Mouse (Mus musculus) limb, embryonic 11.5 days (tissue): ENCODE results near the gene Trub1. TPM values are rescaled to one million over a fixed set of nuclear protein-coding genes. Genes with fewer than 3 reads are reported as not detected.
A peak's percentile ranks its signal among the peaks of the same experiment; 100 is the strongest.

Experiments
- ATAC-seq: fragments of 200-750 bp; cut with Nextera tagmentation; 2 replicates; pipeline ENCODE4 v1.8.0; 2017; ENCODE audit warnings: low read depth; ENCODE audit not compliant: insufficient number of reproducible peaks, low FRiP score, low TSS enrichment
- DNase-seq: peaks from one replicate; pipeline ENCODE4 v3.0.0-alpha.2; 2015; ENCODE audit warnings: low spot score
- H3K27ac ChIP-seq: fragments of 300-500 bp; sonication (generic); replicated peaks from 2 replicates; pipeline ENCODE4 v1.5.1; 2014; ENCODE audit warnings: low read depth, mild to moderate bottlenecking, low read length
- H3K27me3 ChIP-seq: fragments of 300-500 bp; sonication (generic); 2 replicates; pipeline ENCODE4 v1.6.1; 2014; ENCODE audit warnings: mild to moderate bottlenecking, low read length, mixed read lengths; ENCODE audit not compliant: control insufficient read depth, insufficient read depth
- H3K36me3 ChIP-seq: fragments of 300-500 bp; sonication (generic); 2 replicates; pipeline ENCODE4 v1.6.1; 2014; ENCODE audit warnings: mild to moderate bottlenecking, low read length, moderate library complexity, mixed read lengths; ENCODE audit not compliant: control insufficient read depth, insufficient read depth
- H3K4me1 ChIP-seq: fragments of 300-500 bp; sonication (generic); 2 replicates; pipeline ENCODE4 v1.6.1; 2014; ENCODE audit warnings: low read length, mixed read lengths; ENCODE audit not compliant: control insufficient read depth, insufficient read depth
- H3K4me2 ChIP-seq: fragments of 300-500 bp; sonication (generic); 2 replicates; pipeline ENCODE4 v1.6.1; 2014; ENCODE audit warnings: low read depth, mild to moderate bottlenecking, moderate library complexity; ENCODE audit not compliant: severe bottlenecking
- H3K4me3 ChIP-seq: fragments of 300-500 bp; sonication (generic); 2 replicates; pipeline ENCODE4 v1.5.1; 2014; ENCODE audit warnings: low read depth, low read length
- H3K9ac ChIP-seq: fragments of 300-500 bp; sonication (generic); 2 replicates; pipeline ENCODE4 v1.6.1; 2014; ENCODE audit warnings: mild to moderate bottlenecking, low read length
- H3K9me3 ChIP-seq: fragments of 300-500 bp; sonication (generic); 2 replicates; pipeline ENCODE4 v1.6.1; 2016; ENCODE audit warnings: low read length; ENCODE audit not compliant: control insufficient read depth
- WGBS: fragments of 180-500 bp; shearing (Covaris S2); extraction: QIAGEN DNeasy Blood & Tissue Kit; methylation state at CpG from one replicate; pipeline ENCODE4 v1.1.7; 2014; 5-methylcytosine and 5-hydroxymethylcytosine counted together
- polyA plus RNA-seq: library from polyadenylated mRNA; unstranded; fragments of >200 nt; fragmentation: Nextera tagmentation; extraction: Ambion mirVana; gene quantifications from 2 replicates; pipeline ENCODE4 v1.2.1, GENCODE M21; 2014

The Trub1 gene
- polyA plus RNA-seq, 1 experiment from 2014 or later = 23.4 TPM

- H3K36me3 ChIP-seq = no peaks in the 10 kb centered on the region
- no peak for ATAC-seq
- no peaks in the 10 kb centered on the region for H3K4me1 ChIP-seq
These were observed 22.6 kb downstream of the Trub1 start for GRCm38 (mm10) chr19:57475298-57475697.

GRCm38 (mm10) chr19:57477310-57477709 lies 24.6 kb downstream of the Trub1 start:
- H3K4me1 ChIP-seq = no peaks in the 10 kb centered on the region
- no peak overlapping the region for H3K9ac ChIP-seq
- H3K27me3 ChIP-seq = no peaks in the 10 kb centered on the region
- no peaks in the 10 kb centered on the region for H3K36me3 ChIP-seq
- WGBS = 67% methylated on average over 8 of the region's 8 CpGs
- no peak overlapping the region for H3K27ac ChIP-seq
- ATAC-seq (no peak), DNase-seq (no peak)
- no peak overlapping the region for H3K4me2 ChIP-seq
- H3K4me3 ChIP-seq = no peak overlapping the region
- H3K9me3 ChIP-seq = no peaks in the 10 kb centered on the region

More at GRCm38 (mm10) chr19:57475298-57475697, 22.6 kb downstream of the Trub1 start:
- Histone ChIP-seq H3K9ac (no peak overlapping the region), H3K27me3 (no peaks in the 10 kb centered on the region), H3K9me3 (no peaks in the 10 kb centered on the region), H3K27ac (no peak overlapping the region), H3K4me2 (no peak overlapping the region), H3K4me3 (no peak overlapping the region)
- no peak for DNase-seq
- WGBS = 88% methylated on average over 4 of the region's 4 CpGs

- H3K27me3 ChIP-seq = no peaks in the 10 kb centered on the region
- no peaks in the 10 kb centered on the region for H3K36me3 ChIP-seq
- H3K4me2 ChIP-seq = no peak overlapping the region
- WGBS = 80% methylated on average over 11 of the region's 11 CpGs
- H3K9ac ChIP-seq = no peak overlapping the region
- DNase-seq (no peak), ATAC-seq (no peak)
- no peak overlapping the region for H3K27ac ChIP-seq
- H3K4me1 ChIP-seq = no peaks in the 10 kb centered on the region
- H3K4me3 ChIP-seq = no peak overlapping the region
- H3K9me3 ChIP-seq = no peaks in the 10 kb centered on the region
These were observed 25.3 kb downstream of the Trub1 start for GRCm38 (mm10) chr19:57478056-57478455.

GRCm38 (mm10) chr19:57479886-57480655 lies 27.4 kb downstream of the Trub1 start:
- ATAC-seq (no peak), DNase-seq (no peak)
- H3K4me2 ChIP-seq = no peak overlapping the region
- no peak overlapping the region for H3K4me3 ChIP-seq
- 78% methylated on average over 8 of the region's 8 CpGs for WGBS
- no peak overlapping the region for H3K27ac ChIP-seq
- no peaks in the 10 kb centered on the region for H3K36me3 ChIP-seq
- no peak overlapping the region for H3K9ac ChIP-seq
- H3K9me3 ChIP-seq = no peaks in the 10 kb centered on the region
- no peaks in the 10 kb centered on the region for H3K4me1 ChIP-seq
- no peaks in the 10 kb centered on the region for H3K27me3 ChIP-seq

- Histone ChIP-seq H3K4me1 (peaks cover 6% of the 10 kb centered on the region; the same call in 1 of the 2 replicates), H3K4me3 (no peak overlapping the region), H3K27me3 (no peaks in the 10 kb centered on the region), H3K9ac (no peak overlapping the region), H3K36me3 (no peaks in the 10 kb centered on the region), H3K9me3 (no peaks in the 10 kb centered on the region), H3K27ac (no peak overlapping the region), H3K4me2 (no peak overlapping the region)
- 94% methylated on average over 6 of the region's 6 CpGs for WGBS
- DNase-seq = no peak
- 0 out of 2 replicates have a peak, but pooled peaks have one; percentile 35 for ATAC-seq
These were observed 29.1 kb downstream of the Trub1 start for GRCm38 (mm10) chr19:57481743-57482259.

GRCm38 (mm10) chr19:57482815-57483214 lies 30.1 kb downstream of the Trub1 start:
- H3K9me3 ChIP-seq = no peaks in the 10 kb centered on the region
- 88% methylated on average over 8 of the region's 8 CpGs for WGBS
- peak; percentile 43 for DNase-seq

GRCm38 (mm10) chr19:57487051-57487658 lies 34.4 kb downstream of the Trub1 start:
- DNase-seq = peak; percentile 59
- Histone ChIP-seq H3K9ac (no peak overlapping the region), H3K36me3 (peaks cover 3% of the 10 kb centered on the region; the same call in 1 of the 2 replicates), H3K9me3 (no peaks in the 10 kb centered on the region), H3K4me3 (no peak overlapping the region), H3K4me1 (peaks cover 22% of the 10 kb centered on the region), H3K27ac (peak overlapping the region; percentile 68; the same call in 1 of the 2 replicates), H3K27me3 (no peaks in the 10 kb centered on the region), H3K4me2 (no peak overlapping the region)
- WGBS = 33% methylated on average over 13 of the region's 13 CpGs
- no peak for ATAC-seq

More at GRCm38 (mm10) chr19:57482815-57483214, 30.1 kb downstream of the Trub1 start:
- no peaks in the 10 kb centered on the region for H3K36me3 ChIP-seq
- no peak overlapping the region for H3K4me2 ChIP-seq
- ATAC-seq = no peak
- H3K27ac ChIP-seq = no peak overlapping the region
- H3K4me1 ChIP-seq = peaks cover 16% of the 10 kb centered on the region
- H3K27me3 ChIP-seq = no peaks in the 10 kb centered on the region
- no peak overlapping the region for H3K4me3 ChIP-seq
- H3K9ac ChIP-seq = no peak overlapping the region

GRCm38 (mm10) chr19:57489527-57489926 lies 36.8 kb downstream of the Trub1 start:
- H3K4me2 ChIP-seq = no peak overlapping the region
- no peaks in the 10 kb centered on the region for H3K9me3 ChIP-seq
- H3K4me1 ChIP-seq = peaks cover 22% of the 10 kb centered on the region
- WGBS = 73% methylated on average over 7 of the region's 7 CpGs
- H3K9ac ChIP-seq = no peak overlapping the region
- DNase-seq = no peak
- no peaks in the 10 kb centered on the region for H3K27me3 ChIP-seq
- ATAC-seq = no peak
- H3K27ac ChIP-seq = no peak overlapping the region
- no peak overlapping the region for H3K4me3 ChIP-seq
- H3K36me3 ChIP-seq = peaks cover 3% of the 10 kb centered on the region; the same call in 1 of the 2 replicates
